Mouse (Mus musculus): ENCODE measurements at regions not wholly inside any gene's neighbourhood (a gene's known extent, or its start where the extent isn't known, plus 50 kb on each side); places are given as distances from the start of the nearest gene placed in this dataset.

DNA sequence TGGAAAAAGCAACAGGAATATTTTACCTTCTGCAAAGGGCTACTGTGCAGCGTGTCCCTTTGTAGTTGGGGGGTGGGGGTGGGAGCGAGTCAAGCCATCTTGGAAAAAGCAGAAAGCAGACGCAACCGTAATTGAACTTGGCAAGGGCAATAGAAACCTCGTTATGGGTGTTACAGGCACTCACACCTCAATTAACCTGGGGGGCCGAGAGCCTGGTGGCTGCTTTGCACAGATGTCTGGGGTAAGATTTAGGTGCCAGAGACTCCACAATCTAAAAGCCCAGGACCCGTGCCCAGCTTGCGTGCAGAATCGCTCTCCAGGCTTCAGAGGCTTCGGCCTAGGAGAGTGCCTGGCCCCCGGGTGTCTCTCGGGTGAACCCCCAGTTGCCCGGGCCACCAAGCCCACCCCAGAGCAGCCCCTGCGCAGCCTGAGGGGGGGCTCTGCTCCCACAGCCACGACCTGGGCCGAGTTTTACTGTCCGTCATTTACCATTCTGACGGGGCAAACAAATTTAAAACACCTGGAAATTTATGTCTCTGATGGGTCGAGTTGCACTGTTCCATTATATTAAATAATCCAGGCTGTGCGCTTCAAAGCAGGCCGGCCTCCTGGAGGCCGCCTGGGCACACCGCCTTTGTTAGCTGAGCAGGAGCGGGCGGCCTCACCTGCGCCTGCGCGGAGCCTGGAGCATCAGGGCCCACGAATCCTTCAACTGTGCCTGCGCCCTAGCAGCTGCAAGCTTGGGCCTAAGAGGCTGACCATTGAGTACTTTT is 212.4 kb downstream of the Srbd1 start:
- DNase-seq (ENCODE audit: low spot score) = no peak

- DNase-seq (ENCODE audit: low spot score) = no peak
Observed at GRCm38 (mm10) chr17:85931955-85932354, 213.0 kb downstream of the Srbd1 start.

- DNase-seq (ENCODE audit: low spot score) = no peak
Observed at GRCm38 (mm10) chr17:85930789-85931188, 214.2 kb downstream of the Srbd1 start.

GRCm38 (mm10) chr17:85930331-85930730 is 214.6 kb downstream of the Srbd1 start:
- no peak for DNase-seq (ENCODE audit: low spot score)

GRCm38 (mm10) chr17:85929699-85930286 is 215.2 kb downstream of the Srbd1 start:
- no peak for DNase-seq (ENCODE audit: low spot score)

GRCm38 (mm10) chr17:85928543-85928942 is 216.4 kb downstream of the Srbd1 start:
- DNase-seq (ENCODE audit: low spot score) = no peak

- no peak for DNase-seq (ENCODE audit: low spot score)
Observed at GRCm38 (mm10) chr17:85927261-85927660, 217.7 kb downstream of the Srbd1 start.

DNA sequence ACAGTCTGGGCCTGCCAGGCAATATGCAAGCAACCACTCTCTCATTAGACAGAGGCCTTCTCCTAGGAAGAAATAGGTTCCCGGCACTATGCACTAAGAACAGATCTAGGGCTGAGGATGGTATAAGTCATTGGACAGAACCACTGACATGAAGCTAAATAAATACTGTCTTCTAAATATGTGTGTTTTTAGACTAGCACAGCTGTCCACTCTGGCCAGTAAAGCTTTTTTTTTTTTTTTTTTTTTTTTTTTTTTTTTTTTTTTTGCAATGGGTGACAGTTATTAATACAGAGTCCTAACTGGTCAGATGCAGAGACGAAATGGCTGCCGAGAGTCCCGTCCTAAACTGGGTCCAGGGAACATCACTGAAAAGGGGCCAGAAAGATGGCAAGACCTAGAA is 218.9 kb downstream of the Srbd1 start:
- DNase-seq (ENCODE audit: low spot score) = no peak

- DNase-seq (ENCODE audit: low spot score) = no peak
Observed at GRCm38 (mm10) chr17:85921219-85921673, 223.7 kb downstream of the Srbd1 start.

- DNase-seq (ENCODE audit: low spot score) = no peak
Observed at GRCm38 (mm10) chr17:85919868-85920267, 225.1 kb downstream of the Srbd1 start.

- no peak for DNase-seq (ENCODE audit: low spot score)
Observed at GRCm38 (mm10) chr17:85915870-85916269, 227.8 kb upstream of the Six2 start.

DNA sequence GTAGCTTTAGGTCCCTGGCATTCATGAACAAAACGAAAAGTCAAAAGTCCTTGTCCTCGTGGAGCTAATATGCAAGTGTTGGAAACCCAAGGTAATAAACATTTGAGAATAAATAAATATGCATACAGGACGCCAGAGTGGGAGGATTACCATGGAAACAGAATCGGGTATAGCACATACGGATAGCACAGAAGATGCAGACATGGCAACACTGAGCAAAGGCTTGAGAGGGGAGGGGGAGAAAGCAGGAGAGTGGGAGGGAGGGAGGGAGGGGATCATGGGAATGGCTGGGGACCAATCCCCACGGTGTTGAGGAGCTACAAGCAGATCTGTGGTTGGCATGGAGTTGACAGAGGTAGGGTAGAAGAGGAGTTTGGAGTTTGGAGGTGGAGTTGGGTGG is 226.0 kb upstream of the Six2 start:
- DNase-seq (ENCODE audit: low spot score) = no peak

GRCm38 (mm10) chr17:85908709-85909108 is 220.6 kb upstream of the Six2 start:
- no peak for DNase-seq (ENCODE audit: low spot score)

DNA sequence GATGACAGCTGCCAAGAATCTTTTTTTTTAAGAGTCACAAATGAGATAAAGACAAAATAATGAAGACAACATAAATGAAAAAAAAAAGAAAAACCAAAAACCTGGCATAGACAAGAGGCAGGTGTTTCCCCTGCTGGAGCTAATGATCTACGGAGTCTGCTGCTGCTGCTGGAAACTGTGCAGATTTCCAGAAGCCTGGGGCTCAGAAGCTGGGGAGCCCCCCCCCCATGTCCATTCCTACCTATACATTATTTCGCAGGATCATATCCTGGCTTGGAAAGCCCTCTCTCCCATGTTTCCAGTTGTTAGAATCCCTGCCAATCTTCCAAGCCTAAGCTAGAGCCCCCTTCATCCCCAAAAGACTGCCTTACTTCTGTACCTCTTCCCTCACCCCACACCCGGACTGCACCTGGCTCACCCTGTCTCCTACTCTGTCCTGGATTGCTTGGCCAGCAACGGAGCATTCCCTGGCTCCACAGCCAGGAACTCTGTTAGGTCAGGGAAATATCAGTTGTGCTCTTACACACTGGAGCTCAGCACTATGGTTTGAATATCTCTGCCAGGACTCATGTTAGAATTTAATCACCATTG is 218.6 kb upstream of the Six2 start:
- no peak for DNase-seq (ENCODE audit: low spot score)

DNA sequence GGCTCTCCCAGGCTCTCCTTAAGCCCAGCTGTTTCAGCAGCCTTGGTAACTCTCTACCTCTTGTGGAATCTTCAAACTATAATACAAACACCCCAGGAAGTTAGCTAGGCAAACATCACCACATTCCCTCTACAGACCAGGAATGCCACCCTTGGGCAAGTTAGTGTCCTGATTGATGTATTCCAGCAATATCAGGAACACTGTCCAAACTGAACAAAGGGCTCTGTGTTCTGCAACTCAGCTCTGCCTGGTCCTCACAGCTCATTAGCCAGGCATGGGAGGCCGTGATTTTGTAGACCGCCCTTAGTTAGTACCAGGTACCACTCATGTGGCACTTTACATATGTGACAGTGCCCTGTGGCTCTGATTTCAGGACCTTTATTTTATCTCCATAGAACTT is 214.5 kb upstream of the Six2 start:
- DNase-seq (ENCODE audit: low spot score) = no peak

DNA sequence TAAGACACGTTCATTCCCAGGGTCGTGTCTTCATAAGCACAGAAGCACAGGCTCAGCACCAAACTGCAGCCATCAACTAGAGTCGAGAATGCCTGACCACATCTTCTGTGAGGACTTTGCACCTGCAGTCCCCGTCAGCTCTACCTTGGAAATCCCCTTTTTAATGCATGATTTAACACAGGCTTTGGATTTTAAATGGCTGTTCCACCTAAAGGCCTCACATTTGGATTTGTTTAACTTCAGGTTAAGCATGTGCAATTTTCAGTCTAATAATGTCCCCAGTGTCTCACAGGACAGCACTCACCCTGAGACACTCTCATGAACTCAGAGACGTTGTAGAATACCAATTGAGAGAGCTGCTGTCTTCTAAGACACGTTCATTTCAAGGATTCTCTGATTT is 211.0 kb upstream of the Six2 start:
- no peak for DNase-seq (ENCODE audit: low spot score)

DNA sequence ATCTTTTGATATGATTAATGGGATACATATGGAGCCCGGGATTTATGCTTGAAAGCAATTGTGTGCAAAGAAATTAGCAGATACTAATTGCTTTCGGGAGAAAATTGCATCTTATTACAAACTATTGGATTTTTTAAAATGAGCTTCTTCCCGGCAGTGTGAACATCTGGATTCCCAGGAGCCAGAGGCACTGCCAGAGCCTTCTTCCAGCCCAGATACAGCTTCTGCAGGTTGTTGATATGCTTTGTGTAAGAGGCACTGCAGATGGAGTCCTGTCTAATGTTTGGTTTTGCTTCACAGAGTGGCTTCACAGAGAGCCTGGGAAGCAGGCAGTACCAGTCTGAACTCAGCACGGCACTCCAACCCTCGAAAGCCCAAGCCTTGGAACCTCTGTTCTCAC is 207.9 kb upstream of the Six2 start:
- no peak for DNase-seq (ENCODE audit: low spot score)

DNA sequence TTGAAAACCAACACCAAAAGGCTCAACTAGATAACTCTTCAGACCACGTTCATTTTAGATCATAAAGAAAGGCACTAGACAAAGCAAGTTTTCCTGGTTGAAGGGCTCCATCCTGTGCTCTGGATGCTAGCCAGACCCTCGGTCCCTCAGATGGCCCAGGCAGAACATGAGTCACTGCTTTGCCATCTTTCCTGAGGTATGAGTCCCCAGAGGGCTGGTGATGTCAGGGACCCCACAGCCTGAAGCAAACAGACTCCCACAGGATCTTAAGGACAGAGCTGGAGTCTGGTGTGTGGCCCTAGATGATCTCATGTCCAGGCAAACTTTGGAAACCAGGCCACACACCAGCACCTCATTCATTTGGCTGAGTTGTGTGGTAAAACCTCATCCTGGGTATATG is 203.2 kb upstream of the Six2 start:
- DNase-seq (ENCODE audit: low spot score) = no peak

DNA sequence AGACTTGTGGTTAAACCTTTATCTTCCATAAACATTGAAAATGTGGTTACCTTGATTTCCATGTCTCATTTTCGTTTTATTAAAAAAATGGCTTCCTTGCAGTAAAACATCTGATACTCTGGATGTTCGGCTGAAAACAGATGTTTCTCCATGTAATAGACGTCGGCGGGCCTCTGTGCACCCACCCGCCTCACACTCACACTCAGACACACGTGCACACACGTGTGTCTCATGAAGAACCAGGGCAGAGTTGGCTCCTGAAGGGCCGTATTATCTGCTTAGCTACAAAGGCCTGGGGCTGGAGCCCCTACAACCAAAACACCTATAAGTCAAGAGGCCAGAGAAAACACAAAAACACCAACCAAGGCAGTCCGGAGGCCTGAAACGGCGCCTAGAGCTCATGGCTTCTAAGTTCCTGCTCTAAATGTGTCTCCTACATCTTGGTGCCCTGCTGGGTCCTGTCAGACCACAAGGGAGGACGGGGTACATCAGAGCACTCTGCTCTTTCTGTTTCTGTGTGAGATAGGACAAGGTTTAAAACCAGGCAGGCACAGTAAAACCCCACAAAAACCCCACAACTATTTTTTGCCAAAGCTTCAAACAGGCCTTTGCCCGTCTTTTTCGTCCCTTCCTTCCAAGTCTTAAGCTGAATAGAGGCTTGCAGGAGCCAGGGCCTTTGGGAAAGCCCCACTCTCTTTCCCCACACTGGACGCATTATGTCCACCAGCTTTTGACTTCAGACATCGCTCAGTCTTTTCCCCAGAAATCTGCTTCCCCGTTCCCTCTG is 201.9 kb upstream of the Six2 start:
- DNase-seq (ENCODE audit: low spot score) = no peak

DNA sequence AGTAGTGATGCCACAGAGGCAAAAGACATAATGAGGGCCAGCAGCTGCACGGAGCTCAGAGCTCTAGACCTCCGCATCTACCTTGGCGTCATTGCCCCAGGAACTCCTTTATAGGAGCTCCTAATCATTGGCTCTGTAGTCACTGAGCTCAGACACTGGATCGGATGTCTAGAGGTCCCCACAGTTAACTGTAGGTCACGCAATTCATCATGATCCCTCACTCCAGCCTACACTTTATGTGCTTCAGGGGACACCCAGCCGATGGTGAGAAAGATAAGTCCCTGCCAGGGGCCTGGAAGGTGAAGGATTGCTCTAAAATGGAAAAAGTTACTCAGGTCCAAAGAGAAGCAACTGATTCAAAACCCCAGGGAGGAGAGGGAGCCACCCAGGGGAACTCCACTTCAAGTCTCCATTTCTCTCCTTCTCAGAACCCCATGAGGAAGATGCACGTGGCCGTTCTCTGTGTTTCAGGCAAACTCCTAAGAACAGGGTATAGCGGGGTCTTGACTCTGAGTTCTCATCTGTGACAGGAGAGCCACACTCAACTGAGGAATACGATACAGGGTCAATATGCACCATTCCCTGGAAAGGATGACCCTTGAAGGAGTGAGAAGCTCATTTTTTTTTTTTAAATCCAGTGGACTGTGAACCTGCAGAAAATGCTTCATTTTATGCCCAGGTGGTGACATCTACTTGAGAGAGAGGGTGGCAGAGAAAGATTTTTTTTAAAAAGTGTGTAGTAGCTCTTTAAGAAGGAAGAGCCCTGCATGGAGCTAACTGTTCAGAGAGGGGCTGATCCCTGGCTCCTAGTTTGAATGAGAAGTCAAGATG is 200.7 kb upstream of the Six2 start:
- no peak for DNase-seq (ENCODE audit: low spot score)

DNA sequence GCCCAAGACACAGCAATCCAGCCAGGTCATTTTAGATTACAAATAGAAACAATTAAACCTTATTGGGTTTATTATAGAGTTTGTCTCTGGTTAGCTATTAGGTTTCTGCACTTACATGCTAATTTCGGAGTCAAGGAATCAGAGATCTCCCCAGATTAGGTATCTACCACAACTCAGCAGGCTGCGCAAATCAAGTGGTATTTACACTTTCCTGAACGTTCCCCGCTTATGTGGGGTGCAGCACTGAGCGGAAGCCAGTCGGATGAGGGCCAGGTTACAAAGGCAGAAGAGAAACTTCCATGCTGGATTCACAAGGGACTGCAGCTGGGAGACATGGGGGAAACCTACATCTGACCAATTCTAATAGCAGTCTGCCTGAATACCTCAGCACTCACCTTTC is 198.6 kb upstream of the Six2 start:
- no peak for DNase-seq (ENCODE audit: low spot score)

DNA sequence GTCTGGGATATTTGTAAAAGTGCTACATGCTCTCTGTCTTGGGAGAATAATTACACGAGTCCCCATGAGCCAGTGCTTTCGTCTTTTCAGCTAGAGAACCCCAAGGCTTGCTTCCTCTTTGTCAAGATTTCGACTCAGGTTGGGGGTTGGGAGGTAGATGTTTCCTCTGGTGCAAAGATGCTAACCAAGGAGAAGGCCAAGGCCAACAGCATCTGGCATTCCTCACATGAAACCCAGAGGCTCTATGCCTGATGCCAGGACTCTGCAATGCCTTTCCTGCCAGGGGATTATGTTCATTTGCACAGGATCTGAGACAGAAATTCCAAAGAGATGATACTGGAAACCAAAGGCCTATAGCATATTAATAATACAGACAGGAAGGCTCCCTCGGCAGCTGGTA is 198.2 kb upstream of the Six2 start:
- DNase-seq (ENCODE audit: low spot score) = no peak

Data from testis, postnatal 10 days (tissue).